Mouse (Mus musculus) layer of hippocampus, adult 8-10 months (tissue): Measurements from ENCODE around the gene Kbtbd7. TPM values are rescaled to one million over a fixed set of nuclear protein-coding genes. Genes with fewer than 3 reads are reported as not detected.
A peak's percentile ranks its signal among the peaks of the same experiment; 100 is the strongest.
"Not testable (repeated sequence)": the region's sequence is repeated elsewhere in the genome, so short reads cannot be mapped to it uniquely, and the experiment has no call there.

Experiments
- DNase-seq, 2 experiments: peaks; one replicate each; pipeline ENCODE4 v3.0.0; 2022; ENCODE audit warnings: low spot score in 2 of 2
- total RNA-seq, 4 experiments: library from RNA; stranded (reverse); gene quantifications; 2 replicates each; pipeline ENCODE4 v1.2.4; 2022

Gene Kbtbd7
- total RNA-seq: 10 to 100 TPM; 38.4 to 44.3 (median 41.1) TPM

GRCm38 (mm10) chr14:79425979-79426729 lies at the start of gene Kbtbd7:
Gene Kbtbd7 (plus strand): TSS chr14:79426511.
- DNase-seq: peak; percentile 90

DNA sequence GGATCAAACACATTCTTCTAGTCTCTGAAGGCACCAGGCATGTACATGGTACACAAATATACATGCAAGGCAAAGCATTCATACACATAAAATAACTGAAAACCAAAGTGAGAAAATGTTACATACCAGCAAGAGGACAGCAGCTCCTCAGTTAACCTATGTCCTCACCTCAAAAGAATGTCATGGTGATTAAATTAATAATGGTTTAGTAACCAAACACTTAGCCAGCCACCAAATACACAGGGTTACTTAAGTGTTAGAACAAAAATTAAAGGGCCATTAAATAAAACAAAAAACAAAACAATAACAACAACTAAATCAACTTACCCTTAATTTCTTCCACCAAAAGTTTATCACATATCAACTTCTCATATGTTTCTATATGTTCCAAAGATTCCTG lies 49.3 kb upstream of the Kbtbd7 start:
- DNase-seq: no peak

DNA sequence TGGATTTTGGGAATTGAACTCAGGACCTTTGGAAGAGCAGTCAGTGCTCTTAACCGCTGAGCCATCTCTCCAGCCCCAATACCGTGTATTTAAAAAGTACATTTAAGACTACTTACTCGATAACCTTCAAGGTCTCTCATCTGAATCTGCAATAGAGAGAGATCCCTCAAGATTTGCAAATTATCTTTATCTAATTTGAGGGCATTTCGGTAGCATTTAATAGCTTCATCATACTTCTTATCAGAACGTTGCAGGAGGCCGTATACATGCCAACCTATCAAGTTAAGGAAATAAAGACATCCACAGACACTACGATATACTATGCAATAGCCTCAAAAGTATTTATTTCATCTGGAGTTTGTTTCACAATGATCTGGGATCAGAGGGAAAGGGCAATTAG lies 43.2 kb upstream of the Kbtbd7 start:
- DNase-seq: no peak

DNA sequence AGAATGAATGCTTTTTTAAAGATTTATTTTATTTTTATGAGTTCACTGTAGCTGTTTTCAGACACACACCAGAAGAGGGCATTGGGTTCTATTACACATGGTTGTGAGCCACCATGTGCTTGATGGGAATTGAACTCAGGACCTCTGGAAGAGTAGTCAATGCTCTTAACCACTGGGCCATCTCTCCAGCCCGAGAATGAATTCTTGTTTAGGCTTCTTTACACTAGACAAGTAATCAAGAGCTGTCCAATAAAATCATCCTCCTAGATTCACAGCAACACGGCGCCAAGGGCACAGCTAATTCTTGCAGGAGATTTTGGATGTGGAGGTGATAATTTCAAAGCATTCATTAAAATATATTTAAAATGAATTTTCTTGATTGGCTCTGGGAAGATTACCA lies 38.0 kb upstream of the Kbtbd7 start:
- DNase-seq: no peak

GRCm38 (mm10) chr14:79389438-79390264 lies 36.7 kb upstream of the Kbtbd7 start:
- peak in 1 of 2 experiments; percentile 7 for DNase-seq

- DNase-seq: peak; percentile 86 to 94
Measured at GRCm38 (mm10) chr14:79390265-79390926, 35.9 kb upstream of the Kbtbd7 start, which contains the start of gene Naa16. Gene Naa16 (minus strand): TSS chr14:79390778.

GRCm38 (mm10) chr14:79393289-79393688 lies 33.0 kb upstream of the Kbtbd7 start:
- DNase-seq: no peak

GRCm38 (mm10) chr14:79394564-79394963 lies 31.7 kb upstream of the Kbtbd7 start:
- DNase-seq: no peak

DNA sequence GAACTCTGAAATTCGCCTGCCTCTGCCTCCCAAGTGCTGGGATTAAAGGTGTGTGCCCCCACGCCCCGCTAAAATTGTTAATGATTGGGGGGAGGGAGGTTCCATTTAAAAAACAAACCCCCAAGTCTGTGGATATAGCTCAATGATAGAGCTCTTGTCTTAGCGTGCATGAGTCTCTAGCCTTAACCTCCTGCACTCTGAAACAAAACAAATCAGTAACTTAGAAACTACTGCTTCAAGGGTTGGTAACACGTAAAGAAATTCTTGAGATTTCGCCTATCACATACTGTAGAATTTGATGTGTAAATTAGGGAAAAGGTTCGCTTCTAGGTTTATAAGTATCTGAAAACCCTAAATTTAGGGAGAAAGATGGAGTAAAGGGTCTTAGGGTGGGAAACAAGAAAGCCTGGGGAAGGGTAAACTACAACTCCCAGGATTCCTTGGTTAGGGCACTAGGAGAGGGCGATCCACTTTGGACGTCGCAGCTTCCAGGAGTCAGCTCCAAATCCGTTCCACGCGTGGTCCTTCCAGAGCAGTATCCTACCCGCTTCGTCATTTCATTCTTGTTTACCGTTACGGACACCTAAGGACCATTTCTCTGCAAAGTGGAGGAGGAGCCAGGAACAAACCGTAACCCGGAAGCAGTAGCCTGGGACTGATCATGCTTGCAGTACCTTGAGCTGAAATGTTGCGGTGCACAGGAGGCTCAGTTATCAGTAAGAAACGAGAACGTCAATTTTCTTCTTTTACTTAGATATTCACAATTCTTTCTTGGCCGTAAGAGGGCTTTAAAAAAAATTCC lies 28.8 kb upstream of the Kbtbd7 start, which contains the start of gene Mtrf1:
TSS of gene Mtrf1 (plus strand) at position 452 of the 802 bp plus-strand sequence.
- peak; percentile 61 to 71 for DNase-seq

DNA sequence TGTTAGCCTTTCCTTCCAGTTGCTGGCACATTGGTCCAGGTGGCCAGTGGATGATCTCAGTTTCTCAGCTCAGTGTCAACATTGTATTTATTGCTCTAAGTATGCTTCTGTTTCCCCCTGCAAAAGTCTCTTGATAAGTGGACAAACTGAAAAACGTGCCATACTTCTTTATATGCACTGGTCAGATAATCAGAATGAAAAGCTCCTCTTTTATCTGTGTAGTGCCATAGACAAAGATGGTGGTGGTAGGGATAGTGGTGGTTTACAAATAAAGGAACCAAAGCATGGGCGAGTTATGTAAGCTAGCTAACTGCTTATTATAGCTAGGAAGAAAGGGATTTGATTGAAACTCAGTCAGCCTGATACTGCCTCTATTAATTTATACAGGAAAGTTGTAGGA lies 18.7 kb upstream of the Kbtbd7 start:
- no peak for DNase-seq

GRCm38 (mm10) chr14:79409278-79409830 lies 17.0 kb upstream of the Kbtbd7 start:
- DNase-seq: no peak

DNA sequence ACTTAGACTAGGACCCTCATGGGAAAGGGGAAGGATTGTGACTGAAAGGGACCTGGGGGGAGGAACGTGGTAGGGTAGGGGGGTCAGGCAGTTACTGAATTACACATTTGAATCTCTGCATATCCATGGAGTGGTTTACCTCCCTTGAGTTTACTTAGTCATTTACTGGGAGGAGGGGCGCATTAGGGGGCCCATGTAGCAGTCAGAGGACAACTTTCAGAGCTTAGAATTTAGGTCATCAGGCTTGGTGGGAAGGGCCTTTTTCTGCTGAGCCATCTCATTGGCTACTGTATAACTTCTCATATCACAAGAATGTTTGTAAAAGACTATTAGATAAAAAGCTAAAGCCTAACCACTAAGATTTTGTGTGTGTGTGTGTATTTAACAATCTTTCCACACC lies 15.6 kb upstream of the Kbtbd7 start:
- DNase-seq: no peak

GRCm38 (mm10) chr14:79413121-79413520 lies 13.2 kb upstream of the Kbtbd7 start:
- DNase-seq: no peak

DNA sequence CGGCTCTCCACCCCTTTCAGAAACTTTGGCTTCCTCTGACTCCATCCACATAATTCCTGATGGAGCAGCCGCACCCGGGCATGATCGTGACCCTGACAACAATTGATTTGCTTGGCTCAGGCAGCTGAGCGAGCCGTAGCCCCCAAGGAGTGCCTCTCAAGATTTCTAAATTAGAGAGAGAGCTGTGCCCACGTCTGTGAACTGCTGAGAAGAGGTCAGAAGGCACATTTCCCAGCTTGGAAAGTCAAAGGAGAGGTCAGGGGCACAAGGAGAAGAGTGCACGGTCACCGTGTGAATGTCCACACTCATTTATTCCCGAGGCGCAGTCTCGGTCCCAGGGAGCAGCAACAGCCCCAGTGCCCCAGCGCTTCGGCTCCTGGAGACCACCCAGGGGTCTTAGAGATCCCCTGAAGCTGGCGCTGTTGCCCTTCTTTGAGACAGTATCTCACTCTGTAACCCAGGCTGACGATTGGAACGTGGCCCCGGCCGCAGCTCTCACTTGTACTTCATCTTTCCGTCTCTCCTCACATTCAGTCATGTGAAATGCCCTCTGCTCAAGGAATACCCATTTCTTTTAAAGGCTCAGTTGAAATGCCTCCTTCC lies 6.1 kb upstream of the Kbtbd7 start:
- no peak for DNase-seq

DNA sequence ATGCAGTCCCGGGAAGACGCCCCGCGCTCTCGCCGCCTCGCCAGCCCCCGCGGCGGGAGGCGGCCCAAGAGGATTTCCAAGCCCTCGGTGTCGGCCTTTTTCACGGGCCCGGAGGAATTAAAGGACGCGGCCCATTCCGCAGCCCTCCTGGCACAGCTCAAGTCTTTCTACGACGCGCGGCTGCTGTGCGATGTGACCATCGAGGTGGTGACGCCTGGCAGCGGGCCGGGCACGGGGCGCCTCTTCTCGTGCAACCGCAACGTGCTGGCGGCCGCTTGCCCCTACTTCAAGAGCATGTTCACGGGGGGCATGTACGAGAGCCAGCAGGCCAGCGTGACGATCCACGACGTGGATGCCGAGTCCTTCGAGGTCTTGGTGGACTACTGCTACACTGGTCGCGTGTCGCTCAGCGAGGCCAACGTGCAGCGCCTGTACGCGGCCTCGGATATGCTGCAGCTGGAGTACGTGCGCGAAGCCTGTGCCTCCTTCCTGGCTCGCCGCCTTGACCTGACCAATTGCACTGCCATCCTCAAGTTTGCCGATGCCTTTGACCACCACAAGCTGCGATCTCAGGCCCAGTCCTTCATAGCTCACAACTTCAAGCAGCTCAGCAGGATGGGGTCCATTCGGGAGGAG lies 537 bp downstream of the Kbtbd7 start:
- DNase-seq: not testable (repeated sequence)

DNA sequence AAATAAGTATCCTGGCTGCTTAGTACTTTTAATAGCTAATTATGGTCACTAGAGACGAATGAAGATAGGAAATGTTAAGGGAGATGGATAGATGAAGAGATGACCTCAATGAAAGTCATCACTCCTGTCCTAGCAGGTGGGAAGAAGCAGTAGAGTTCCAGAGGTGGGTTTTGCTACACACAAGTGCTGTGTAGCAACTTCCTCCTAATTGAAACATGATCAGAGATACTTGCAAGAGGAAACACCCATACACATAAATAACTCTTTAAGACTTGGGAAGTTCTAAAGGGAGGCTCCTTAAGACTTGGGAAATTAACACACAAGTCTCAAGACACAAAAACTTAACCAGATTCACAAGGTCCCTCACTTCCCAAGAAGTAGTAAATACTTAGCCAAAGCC lies 7.8 kb downstream of the Kbtbd7 start:
- no peak for DNase-seq

DNA sequence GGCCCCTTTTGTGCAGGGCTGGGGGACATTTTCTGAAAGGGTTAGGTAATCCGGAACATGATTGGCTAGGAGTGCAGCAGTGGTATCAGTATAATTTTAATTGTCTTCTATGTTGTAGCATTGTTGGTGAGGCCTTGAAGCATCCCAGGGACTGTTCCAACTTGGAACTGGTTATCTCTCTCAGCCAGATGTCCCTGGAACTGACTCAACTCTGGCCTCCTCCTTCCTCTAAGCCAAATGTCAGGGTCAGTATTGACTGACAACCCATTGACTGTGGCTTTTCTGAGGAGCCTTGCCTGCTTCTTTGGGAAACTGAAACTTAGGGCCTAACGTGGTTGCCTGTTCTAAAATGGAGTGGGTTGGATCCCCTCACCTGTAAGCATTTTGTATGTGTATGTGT lies 14.3 kb downstream of the Kbtbd7 start:
- no peak for DNase-seq

DNA sequence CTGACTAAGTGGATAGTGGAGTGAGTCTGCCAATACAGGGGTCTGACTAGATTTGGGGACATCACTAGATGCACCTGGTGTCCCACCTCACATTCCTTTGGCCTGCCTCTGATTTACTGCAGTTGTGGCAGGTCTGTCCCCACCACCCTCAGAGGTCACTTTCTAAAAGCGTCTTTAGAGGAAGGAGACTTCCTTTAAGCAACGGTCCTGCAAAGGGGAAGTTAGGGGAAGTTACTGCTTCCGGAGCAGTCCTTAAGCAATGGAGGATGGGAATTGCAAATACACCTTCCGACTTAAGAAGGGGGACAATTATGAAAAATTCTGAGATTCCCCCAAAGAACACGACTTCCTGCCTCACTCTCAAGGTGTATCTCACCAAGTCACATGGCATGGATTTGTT lies 15.1 kb downstream of the Kbtbd7 start:
- no peak for DNase-seq

DNA sequence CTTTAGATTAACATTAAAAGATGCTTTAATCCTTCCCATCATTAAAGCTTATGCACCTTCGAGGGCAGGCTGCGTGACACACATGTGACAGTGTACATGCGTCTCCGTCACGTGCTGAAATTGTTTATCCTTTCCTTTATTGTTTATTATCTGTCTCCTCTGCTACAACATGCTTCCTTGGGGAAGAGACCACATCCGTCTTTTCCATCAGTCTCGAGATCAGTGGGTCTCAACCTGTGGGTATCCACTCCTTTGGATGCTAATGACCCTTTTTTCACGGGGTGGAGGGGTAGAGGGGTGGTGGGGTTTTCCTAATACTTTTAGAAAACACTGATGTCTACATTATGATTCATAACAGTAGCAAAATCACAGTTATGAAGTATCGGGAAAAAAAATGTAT lies 18.3 kb downstream of the Kbtbd7 start:
- no peak for DNase-seq
